Mouse (Mus musculus) lung, embryonic 16.5 days (tissue): ENCODE measurements around the gene Brap. TPM values are rescaled to one million over a fixed set of nuclear protein-coding genes. Genes with fewer than 3 reads are reported as not detected.

Source experiments
- ATAC-seq: fragments of 200-750 bp; cut with Nextera tagmentation; 2 replicates; pipeline ENCODE4 v1.8.0; 2017; ENCODE audit warnings: low read depth, mild to moderate bottlenecking, moderate library complexity
- H3K27ac ChIP-seq: fragments of 300-500 bp; sonication (generic); 2 replicates; pipeline ENCODE4 v1.5.1; 2014; ENCODE audit warnings: mild to moderate bottlenecking, control low read depth, low read length
- H3K27me3 ChIP-seq: fragments of 300-500 bp; sonication (generic); 2 replicates; pipeline ENCODE4 v1.6.1; 2014; ENCODE audit warnings: low read depth, low read length, mixed read lengths; ENCODE audit not compliant: control insufficient read depth, insufficient read depth
- H3K36me3 ChIP-seq: fragments of 300-500 bp; sonication (generic); 2 replicates; pipeline ENCODE4 v1.6.1; 2014; ENCODE audit warnings: low read length; ENCODE audit not compliant: control insufficient read depth, insufficient read depth
- H3K4me1 ChIP-seq: fragments of 300-500 bp; sonication (generic); replicated peaks from 2 replicates; pipeline ENCODE4 v1.6.1; 2014; ENCODE audit warnings: low read length, mixed read lengths; ENCODE audit not compliant: control insufficient read depth, insufficient read depth
- H3K4me2 ChIP-seq: fragments of 300-500 bp; sonication (generic); 2 replicates; pipeline ENCODE4 v1.6.1; 2014; ENCODE audit warnings: low read depth, low read length, control low read depth
- H3K4me3 ChIP-seq: fragments of 300-500 bp; sonication (generic); 2 replicates; pipeline ENCODE4 v1.5.1; 2014; ENCODE audit warnings: mild to moderate bottlenecking, low read length, control low read depth
- H3K9ac ChIP-seq: fragments of 300-500 bp; sonication (generic); 2 replicates; pipeline ENCODE4 v1.6.1; 2014; ENCODE audit warnings: low read length, control low read depth
- H3K9me3 ChIP-seq: fragments of 300-500 bp; sonication (generic); 2 replicates; pipeline ENCODE4 v1.6.1; 2016; ENCODE audit warnings: low read length; ENCODE audit not compliant: control insufficient read depth
- WGBS: fragments of 180-500 bp; shearing (Covaris S2); extraction: QIAGEN DNeasy Blood & Tissue Kit; methylation state at CpG from one replicate; pipeline ENCODE4 v1.1.7; 2014; 5-methylcytosine and 5-hydroxymethylcytosine counted together
- polyA plus RNA-seq: library from polyadenylated mRNA; unstranded; fragments of >200 nt; fragmentation: Nextera tagmentation; extraction: Ambion mirVana; gene quantifications from 2 replicates; pipeline ENCODE4 v1.2.1, GENCODE M21; 2015

Brap gene
- polyA plus RNA-seq, 1 experiment from 2014 or later, result 32.4 TPM

- no peak for ATAC-seq
- Histone ChIP-seq H3K9me3 (no peaks in the 10 kb centered on the region), H3K9ac (no peak overlapping the region), H3K27ac (no peak overlapping the region), H3K4me1 (peaks cover 21% of the 10 kb centered on the region), H3K27me3 (no peaks in the 10 kb centered on the region), H3K4me3 (no peak overlapping the region), H3K4me2 (no peak overlapping the region), H3K36me3 (no peaks in the 10 kb centered on the region)
- WGBS, result 89% methylated on average over 5 of the region's 5 CpGs
These were observed 60.7 kb downstream of the Brap start for GRCm38 (mm10) chr5:121720888-121721585.

- Histone ChIP-seq H3K9ac (no peak overlapping the region), H3K36me3 (no peaks in the 10 kb centered on the region), H3K27ac (no peak overlapping the region), H3K4me1 (peaks cover 15% of the 10 kb centered on the region), H3K4me2 (no peak overlapping the region), H3K4me3 (no peak overlapping the region), H3K27me3 (no peaks in the 10 kb centered on the region), H3K9me3 (no peaks in the 10 kb centered on the region)
- ATAC-seq, result no peak
- WGBS, result 41% methylated on average over 3 of the region's 3 CpGs
These were observed 61.5 kb downstream of the Brap start for GRCm38 (mm10) chr5:121721841-121722240.

DNA sequence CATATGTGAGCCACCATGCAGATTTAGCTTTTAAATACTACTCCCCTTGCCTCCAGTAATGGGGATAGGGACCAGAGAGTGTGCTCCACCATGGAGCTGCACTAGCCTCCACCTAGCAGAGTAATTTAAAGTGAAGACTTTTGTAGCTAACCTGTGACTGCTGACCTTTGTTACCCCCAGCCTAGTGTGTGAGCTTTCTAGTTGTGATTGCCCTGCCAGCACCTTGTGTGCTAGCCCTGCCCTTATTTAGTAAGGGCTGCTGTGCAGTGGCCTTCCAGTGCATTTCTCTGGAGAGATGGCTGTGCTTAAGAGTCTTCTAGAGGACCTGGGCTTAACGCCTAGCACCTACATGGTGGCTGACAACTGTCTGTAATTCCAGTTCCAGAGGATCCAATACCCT is 64.3 kb downstream of the Brap start:
- Histone ChIP-seq H3K4me2 (no peak overlapping the region), H3K27ac (no peak overlapping the region), H3K27me3 (no peaks in the 10 kb centered on the region), H3K9ac (no peak overlapping the region), H3K4me1 (peaks cover 11% of the 10 kb centered on the region), H3K36me3 (peaks cover 4% of the 10 kb centered on the region; the same call in 1 of the 2 replicates), H3K4me3 (no peak overlapping the region), H3K9me3 (no peaks in the 10 kb centered on the region)
- ATAC-seq, result no peak
- WGBS, result 70% methylated on average over 1 of the region's 1 CpGs

DNA sequence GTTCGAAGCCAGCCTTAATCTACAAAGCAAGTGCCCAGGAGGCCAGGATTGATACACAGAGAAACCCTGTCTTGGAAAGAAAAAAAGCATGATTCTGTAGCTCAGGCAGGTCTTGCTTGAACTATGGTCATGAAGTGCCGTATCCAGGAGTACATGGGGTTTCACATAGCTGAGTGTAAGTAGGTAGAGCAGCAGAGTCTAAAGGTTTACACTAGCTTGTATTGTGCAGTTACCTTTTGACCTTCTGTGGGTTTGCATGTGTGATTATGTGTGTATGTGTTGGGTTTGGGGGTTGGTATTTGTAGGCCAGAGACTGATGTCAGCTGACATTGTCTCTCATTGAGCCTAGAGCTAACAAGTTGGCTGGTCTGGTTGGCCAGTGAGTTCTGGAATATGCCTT is 69.7 kb downstream of the Brap start:
- H3K4me2 ChIP-seq, result no peak overlapping the region
- H3K36me3 ChIP-seq, result peaks cover 4% of the 10 kb centered on the region; the same call in 1 of the 2 replicates
- 92% methylated on average over 2 of the region's 2 CpGs for WGBS
- H3K9ac ChIP-seq, result no peak overlapping the region
- H3K4me1 ChIP-seq, result no peaks in the 10 kb centered on the region
- H3K9me3 ChIP-seq, result no peaks in the 10 kb centered on the region
- no peaks in the 10 kb centered on the region for H3K27me3 ChIP-seq
- no peak overlapping the region for H3K27ac ChIP-seq
- ATAC-seq, result no peak
- no peak overlapping the region for H3K4me3 ChIP-seq

GRCm38 (mm10) chr5:121736641-121737040 is 76.3 kb downstream of the Brap start:
- 89% methylated on average over 3 of the region's 3 CpGs for WGBS
- no peak overlapping the region for H3K27ac ChIP-seq
- no peak overlapping the region for H3K4me3 ChIP-seq
- no peaks in the 10 kb centered on the region; the same call in 1 of the 2 replicates for H3K36me3 ChIP-seq
- no peak for ATAC-seq
- no peak overlapping the region for H3K4me2 ChIP-seq
- H3K4me1 ChIP-seq, result 0 out of 2 replicates have a peak, but pooled peaks cover 4% of the 10 kb centered on the region
- H3K9ac ChIP-seq, result no peak overlapping the region
- no peaks in the 10 kb centered on the region for H3K27me3 ChIP-seq
- H3K9me3 ChIP-seq, result no peaks in the 10 kb centered on the region

Other genes starting within 250 kb of the Brap start
- gene Tmem116, start 208.7 kb upstream of the Brap start, polyA plus RNA-seq, result 3.0 and 4.5 TPM in 2 replicates
- 147 and 149 TPM in 2 replicates for gene Erp29, start 208.1 kb upstream of the Brap start, polyA plus RNA-seq
- 0.11 and 0.14 TPM in 2 replicates for gene Adam1b, start 157.1 kb upstream of the Brap start, polyA plus RNA-seq
- gene Adam1a, start 115.1 kb upstream of the Brap start, polyA plus RNA-seq, result 1.1 TPM in 2 replicates
- gene Gm42878, start 115.1 kb upstream of the Brap start, polyA plus RNA-seq, result not detected in 2 replicates
- gene Mapkapk5, start 114.7 kb upstream of the Brap start, polyA plus RNA-seq, result 45.3 and 46.4 TPM in 2 replicates
- gene Aldh2, start 66.7 kb upstream of the Brap start, polyA plus RNA-seq, result 388 and 419 TPM in 2 replicates
- 2.7 and 3.4 TPM in 2 replicates for gene Acad12, start 41.6 kb upstream of the Brap start, polyA plus RNA-seq
- 3.1 and 3.6 TPM in 2 replicates for gene Acad10, start within 50 bp of the Brap start, polyA plus RNA-seq
- gene Atxn2, start 50.8 kb downstream of the Brap start, polyA plus RNA-seq, result 30.0 and 31.8 TPM in 2 replicates
- gene Sh2b3, start 177.1 kb downstream of the Brap start, polyA plus RNA-seq, result 15.9 and 16.9 TPM in 2 replicates
- 23.0 and 23.2 TPM in 2 replicates for gene Pheta1, start 188.4 kb downstream of the Brap start, polyA plus RNA-seq